In genomic region chr11:78668647-78669046, GRCm38 (mm10) we compare ENCODE assay signal across 12 mouse cellular contexts.
"Had no signal": no experiment of that assay in that cellular context is flagged by ENCODE, and none has a peak within 500 bp of the region (broad histone marks: within the 10 kb centered on the region; RNA-seq: fewer than 3 reads in every experiment).

No protein-coding gene starts in this region.

- DNase-seq: left cerebral cortex, postnatal 4 days; lung, adult 18-20 months; lung, postnatal 4 days; right cerebral cortex, adult 18-20 months; right cerebral cortex, postnatal 25 days; thymus, postnatal 36 days had no signal

- H3K36me3 ChIP-seq: limb, embryonic 13.5 days; midbrain, embryonic 12.5 days had no signal

- H3K9ac ChIP-seq: limb, embryonic 13.5 days; liver, embryonic 14.5 days; midbrain, embryonic 12.5 days had no signal

- H3K27me3 ChIP-seq: limb, embryonic 13.5 days; megakaryocyte, embryonic 14.5 days; midbrain, embryonic 12.5 days had no signal

- H3K9me3 ChIP-seq: limb, embryonic 13.5 days; megakaryocyte, embryonic 14.5 days; midbrain, embryonic 12.5 days had no signal

- H3K4me1 ChIP-seq: limb, embryonic 13.5 days had no signal

- H3K4me3 ChIP-seq: layer of hippocampus, adult 2 months; limb, embryonic 13.5 days; megakaryocyte, embryonic 14.5 days; midbrain, embryonic 12.5 days had no signal

- H3K27ac ChIP-seq: kidney, postnatal 0 days; layer of hippocampus, adult 2 months; limb, embryonic 13.5 days; liver, embryonic 14.5 days; midbrain, embryonic 12.5 days had no signal
